Mouse (Mus musculus) erythroblast, embryonic 14.5 days (primary cell): ENCODE results near the gene Mios.

Experiments used
- GATA1 ChIP-seq: IDR thresholded peaks from 2 replicates; pipeline ENCODE4 v1.6.1; 2012; ENCODE audit warnings: low read length, inconsistent platforms, mixed read lengths
- TAL1 ChIP-seq: IDR thresholded peaks from 3 replicates; pipeline ENCODE4 v1.6.1; 2012; ENCODE audit warnings: low read length, inconsistent platforms, mixed read lengths

DNA sequence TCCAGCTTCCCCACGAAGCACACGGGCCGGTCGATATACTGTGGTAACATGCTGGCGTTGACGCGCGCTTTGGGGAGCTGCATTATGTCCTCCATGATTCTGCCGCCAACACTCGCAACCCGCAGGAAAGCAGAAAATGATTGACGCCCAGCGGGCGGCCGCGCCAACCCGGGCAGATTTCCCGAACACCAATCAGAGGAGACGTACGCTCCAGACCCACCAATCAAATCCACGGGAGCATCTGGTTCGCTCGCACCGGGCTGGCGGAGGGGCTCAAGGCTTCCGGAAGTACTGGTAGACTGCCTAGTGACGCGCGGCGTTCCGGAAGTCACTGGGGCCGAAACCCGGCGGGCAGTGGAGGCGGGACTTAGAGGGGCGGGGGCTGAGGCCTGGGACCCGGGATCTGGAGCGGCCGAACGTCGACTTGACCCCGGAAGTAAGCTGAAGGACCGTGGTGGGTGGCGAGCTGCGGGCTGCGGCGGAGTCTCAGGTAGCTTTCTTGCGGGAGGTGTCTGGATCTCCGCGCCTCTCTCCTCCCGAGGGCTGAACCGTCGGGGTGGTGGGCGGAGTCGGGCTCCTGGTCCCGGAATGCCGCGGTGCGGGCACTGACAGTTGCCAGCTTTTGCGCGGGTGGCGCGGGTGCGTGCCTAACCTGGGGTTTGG lies 50.1 kb downstream of the Mios start, which contains the start of the genes Rpa3, Umad1 and Gm45062:
- TF ChIP-seq GATA1 (no peak), TAL1 (no peak)
